Mouse (Mus musculus): ENCODE results near the gene Adarb1. TPM values are rescaled to one million over a fixed set of nuclear protein-coding genes. Genes with fewer than 3 reads are reported as not detected.

Gene Adarb1
- polyA plus RNA-seq, 1 experiment from 2014 or later: 18.2 TPM

- no peak overlapping the region for H3K27ac ChIP-seq (ENCODE audit: low read length)
- WGBS: 76% methylated on average over 19 of the region's 19 CpGs
- ATAC-seq: no peak
These were observed 23.0 kb upstream of the Adarb1 start for GRCm38 (mm10) chr10:77440841-77441755.

DNA sequence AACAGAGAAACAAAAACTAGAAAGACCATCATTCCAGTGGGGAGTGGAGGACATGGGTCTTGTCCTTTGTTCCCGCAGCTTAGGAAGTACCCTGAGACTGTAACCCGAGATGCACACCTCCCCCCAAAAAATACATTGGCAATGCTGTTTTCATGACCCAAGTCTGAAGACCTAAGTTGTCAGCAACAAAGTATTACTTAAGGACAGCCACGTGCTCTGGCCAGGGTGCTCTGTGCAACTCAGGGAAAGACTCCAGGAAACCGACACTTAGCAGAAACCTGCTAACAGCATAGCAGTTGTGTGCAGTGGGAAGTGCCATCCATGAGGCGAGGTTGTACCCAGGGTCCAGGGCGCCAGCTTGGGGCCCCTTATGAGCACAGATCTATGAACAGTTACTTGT, 22.2 kb upstream of the Adarb1 start:
- no peak for ATAC-seq

More at GRCm38 (mm10) chr10:77440841-77441755, 23.0 kb upstream of the Adarb1 start:
- H3K4me1 ChIP-seq (ENCODE audit: control insufficient read depth, insufficient read depth, low read length): no peaks in the 10 kb centered on the region
- no peak overlapping the region for H3K9ac ChIP-seq (ENCODE audit: low read depth, low read length)
- H3K27me3 ChIP-seq (ENCODE audit: control insufficient read depth, insufficient read depth, low read depth, low read length): no peaks in the 10 kb centered on the region
- H3K9me3 ChIP-seq (replicated peaks; ENCODE audit: control insufficient read depth, low read length, poor library complexity, severe bottlenecking): no peaks in the 10 kb centered on the region; the same call in 1 of the 2 replicates
- no peak overlapping the region for H3K4me3 ChIP-seq (ENCODE audit: low read depth, low read length)
- no peaks in the 10 kb centered on the region for H3K36me3 ChIP-seq (ENCODE audit: control insufficient read depth, insufficient read depth, low read length)
- no peak overlapping the region for H3K4me2 ChIP-seq (ENCODE audit: low read length)

DNA sequence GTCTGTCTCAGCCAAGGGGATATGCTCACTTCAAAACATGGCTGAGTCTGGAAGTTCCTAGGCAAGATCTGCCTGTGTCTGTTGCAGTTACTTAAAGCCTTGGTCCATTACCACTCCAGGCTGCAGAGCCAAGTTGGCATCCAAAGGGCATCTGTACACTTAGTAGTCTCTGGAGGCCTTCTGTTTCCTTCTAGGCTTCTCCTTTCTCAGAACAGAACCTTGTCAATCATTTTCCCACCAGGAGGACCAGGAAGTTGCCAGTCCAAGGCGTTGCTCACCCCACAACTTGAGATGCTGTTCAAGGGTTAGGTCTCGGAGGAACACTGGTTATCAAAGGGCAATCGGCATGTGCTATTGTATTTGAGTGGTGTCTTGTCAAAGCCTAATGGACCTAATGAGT, 21.0 kb upstream of the Adarb1 start:
- Histone ChIP-seq H3K27ac (ENCODE audit: low read length) (no peak overlapping the region), H3K4me1 (ENCODE audit: control insufficient read depth, insufficient read depth, low read length) (no peaks in the 10 kb centered on the region), H3K9ac (ENCODE audit: low read depth, low read length) (no peak overlapping the region), H3K27me3 (ENCODE audit: control insufficient read depth, insufficient read depth, low read depth, low read length) (no peaks in the 10 kb centered on the region), H3K9me3 (replicated peaks; ENCODE audit: control insufficient read depth, low read length, poor library complexity, severe bottlenecking) (no peaks in the 10 kb centered on the region), H3K4me3 (ENCODE audit: low read depth, low read length) (no peak overlapping the region), H3K4me2 (ENCODE audit: low read length) (no peak overlapping the region), H3K36me3 (ENCODE audit: control insufficient read depth, insufficient read depth, low read length) (no peaks in the 10 kb centered on the region)
- whole genome bisulfite sequencing: 89% methylated on average over 3 of the region's 3 CpGs
- ATAC-seq: no peak

More for the DNA sequence above, 22.2 kb upstream of the Adarb1 start:
- 66% methylated on average over 6 of the region's 6 CpGs for WGBS
- Histone ChIP-seq H3K4me1 (ENCODE audit: control insufficient read depth, insufficient read depth, low read length) (no peaks in the 10 kb centered on the region), H3K36me3 (ENCODE audit: control insufficient read depth, insufficient read depth, low read length) (no peaks in the 10 kb centered on the region), H3K9me3 (replicated peaks; ENCODE audit: control insufficient read depth, low read length, poor library complexity, severe bottlenecking) (no peaks in the 10 kb centered on the region; the same call in 1 of the 2 replicates), H3K9ac (ENCODE audit: low read depth, low read length) (no peak overlapping the region), H3K4me2 (ENCODE audit: low read length) (no peak overlapping the region), H3K27me3 (ENCODE audit: control insufficient read depth, insufficient read depth, low read depth, low read length) (no peaks in the 10 kb centered on the region), H3K27ac (ENCODE audit: low read length) (no peak overlapping the region), H3K4me3 (ENCODE audit: low read depth, low read length) (no peak overlapping the region)

GRCm38 (mm10) chr10:77438021-77438420, 20.0 kb upstream of the Adarb1 start:
- Histone ChIP-seq H3K9ac (ENCODE audit: low read depth, low read length) (no peak overlapping the region), H3K9me3 (replicated peaks; ENCODE audit: control insufficient read depth, low read length, poor library complexity, severe bottlenecking) (no peaks in the 10 kb centered on the region), H3K36me3 (ENCODE audit: control insufficient read depth, insufficient read depth, low read length) (no peaks in the 10 kb centered on the region), H3K4me2 (ENCODE audit: low read length) (no peak overlapping the region), H3K4me1 (ENCODE audit: control insufficient read depth, insufficient read depth, low read length) (no peaks in the 10 kb centered on the region), H3K4me3 (ENCODE audit: low read depth, low read length) (no peak overlapping the region), H3K27ac (ENCODE audit: low read length) (no peak overlapping the region), H3K27me3 (ENCODE audit: control insufficient read depth, insufficient read depth, low read depth, low read length) (no peaks in the 10 kb centered on the region)
- no peak for ATAC-seq
- WGBS: 57% methylated on average over 1 of the region's 1 CpGs

DNA sequence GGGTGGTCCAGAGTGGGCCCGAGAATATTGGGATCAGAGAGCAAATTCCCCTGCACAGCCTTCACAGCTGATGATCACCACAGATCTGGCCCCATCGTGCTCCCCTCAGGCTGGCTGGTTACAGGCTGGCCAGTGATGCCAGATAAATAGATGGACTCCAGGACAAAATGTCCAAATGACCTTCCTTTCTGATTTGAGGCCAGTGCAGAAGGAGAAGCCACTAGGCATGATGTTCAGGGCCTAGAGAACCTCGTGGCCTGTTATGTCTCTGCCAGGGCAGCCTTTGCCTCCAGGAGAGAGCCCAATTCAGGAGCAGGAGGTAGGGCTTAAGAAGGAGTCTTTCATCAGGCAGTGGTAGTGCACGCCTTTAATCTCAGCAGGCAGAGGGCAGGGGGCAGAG, 17.3 kb upstream of the Adarb1 start:
- no peaks in the 10 kb centered on the region for H3K27me3 ChIP-seq (ENCODE audit: control insufficient read depth, insufficient read depth, low read depth, low read length)
- ATAC-seq: no peak
- WGBS: 60% methylated on average over 4 of the region's 4 CpGs

DNA sequence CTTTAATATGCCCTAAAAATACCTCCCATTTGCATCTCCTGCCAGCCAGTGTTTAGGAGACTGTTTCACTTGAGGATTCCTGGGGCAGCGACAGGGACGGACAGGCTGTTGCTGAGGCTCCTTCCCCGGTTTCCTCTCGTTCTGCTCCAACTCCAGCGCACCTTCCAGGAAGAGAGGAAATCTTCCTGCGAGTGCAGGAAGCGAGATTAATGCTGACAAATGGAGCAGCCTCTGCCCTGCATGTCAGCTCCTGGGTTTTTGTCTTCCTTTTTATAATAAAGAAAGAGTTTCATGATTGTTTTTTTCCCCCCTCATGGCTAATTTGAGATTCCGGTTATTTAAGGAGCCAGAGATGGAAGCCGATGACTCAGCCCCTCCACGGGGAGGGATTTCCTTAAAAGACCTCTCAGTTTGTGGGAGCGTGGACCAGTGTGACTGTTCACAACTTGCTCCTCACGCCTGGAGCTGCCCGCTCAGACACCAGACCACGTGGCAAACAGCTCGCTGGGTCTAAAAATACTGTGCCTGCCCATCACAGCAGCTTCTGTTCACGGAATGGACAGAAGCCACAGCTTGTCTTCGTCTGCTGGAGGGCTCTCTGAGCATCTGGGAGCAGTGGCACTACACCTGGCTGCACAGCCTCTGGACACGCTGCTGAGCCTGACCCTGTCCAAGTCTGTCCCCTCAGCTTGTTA, 16.5 kb upstream of the Adarb1 start:
- H3K4me3 ChIP-seq (ENCODE audit: low read depth, low read length): no peak overlapping the region

More for the DNA sequence above, 17.3 kb upstream of the Adarb1 start:
- H3K4me3 ChIP-seq (ENCODE audit: low read depth, low read length): no peak overlapping the region
- no peaks in the 10 kb centered on the region for H3K4me1 ChIP-seq (ENCODE audit: control insufficient read depth, insufficient read depth, low read length)
- no peak overlapping the region; the same call in 1 of the 2 replicates for H3K9ac ChIP-seq (ENCODE audit: low read depth, low read length)
- H3K36me3 ChIP-seq (ENCODE audit: control insufficient read depth, insufficient read depth, low read length): no peaks in the 10 kb centered on the region
- no peaks in the 10 kb centered on the region for H3K9me3 ChIP-seq (replicated peaks; ENCODE audit: control insufficient read depth, low read length, poor library complexity, severe bottlenecking)
- no peak overlapping the region for H3K27ac ChIP-seq (ENCODE audit: low read length)
- no peak overlapping the region for H3K4me2 ChIP-seq (ENCODE audit: low read length)

DNA sequence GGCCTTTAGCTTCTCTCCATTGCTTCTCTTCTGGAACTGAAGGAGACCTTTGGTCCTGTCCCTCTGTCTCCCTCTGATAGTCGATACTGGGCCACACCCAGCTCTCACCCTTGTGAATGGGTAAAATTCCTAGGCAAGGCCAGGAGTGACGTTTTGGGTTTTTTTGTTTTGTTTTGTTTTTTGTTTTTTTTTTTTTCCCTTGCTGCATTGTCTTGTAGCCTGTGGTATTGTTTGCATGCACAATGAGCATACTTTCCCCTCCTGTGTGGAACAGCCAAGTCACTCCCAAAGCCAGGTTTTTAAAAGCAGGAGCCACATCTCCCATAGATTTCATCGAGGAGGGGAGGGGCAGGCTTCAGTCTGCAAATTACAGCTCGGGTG, 16.0 kb upstream of the Adarb1 start:
- no peaks in the 10 kb centered on the region for H3K4me1 ChIP-seq (ENCODE audit: control insufficient read depth, insufficient read depth, low read length)
- peak overlapping the region; percentile 12; the same call in 1 of the 2 replicates for H3K4me2 ChIP-seq (ENCODE audit: low read length)
- H3K4me3 ChIP-seq (ENCODE audit: low read depth, low read length): no peak overlapping the region
- no peak overlapping the region for H3K9ac ChIP-seq (ENCODE audit: low read depth, low read length)
- no peak overlapping the region for H3K27ac ChIP-seq (ENCODE audit: low read length)
- no peaks in the 10 kb centered on the region for H3K9me3 ChIP-seq (replicated peaks; ENCODE audit: control insufficient read depth, low read length, poor library complexity, severe bottlenecking)
- H3K36me3 ChIP-seq (ENCODE audit: control insufficient read depth, insufficient read depth, low read length): no peaks in the 10 kb centered on the region
- ATAC-seq: no peak
- H3K27me3 ChIP-seq (ENCODE audit: control insufficient read depth, insufficient read depth, low read depth, low read length): no peaks in the 10 kb centered on the region
- 51% methylated on average over 4 of the region's 4 CpGs for WGBS

More for the DNA sequence above, 16.5 kb upstream of the Adarb1 start:
- Histone ChIP-seq H3K27me3 (ENCODE audit: control insufficient read depth, insufficient read depth, low read depth, low read length) (no peaks in the 10 kb centered on the region), H3K27ac (ENCODE audit: low read length) (no peak overlapping the region), H3K9me3 (replicated peaks; ENCODE audit: control insufficient read depth, low read length, poor library complexity, severe bottlenecking) (no peaks in the 10 kb centered on the region), H3K4me2 (ENCODE audit: low read length) (peak overlapping the region; percentile 12; the same call in 1 of the 2 replicates), H3K4me1 (ENCODE audit: control insufficient read depth, insufficient read depth, low read length) (no peaks in the 10 kb centered on the region), H3K9ac (ENCODE audit: low read depth, low read length) (no peak overlapping the region; the same call in 1 of the 2 replicates), H3K36me3 (ENCODE audit: control insufficient read depth, insufficient read depth, low read length) (no peaks in the 10 kb centered on the region)
- no peak for ATAC-seq
- 55% methylated on average over 18 of the region's 18 CpGs for WGBS

GRCm38 (mm10) chr10:77430771-77431170, 12.7 kb upstream of the Adarb1 start:
- Histone ChIP-seq H3K9ac (ENCODE audit: low read depth, low read length) (no peak overlapping the region), H3K27me3 (ENCODE audit: control insufficient read depth, insufficient read depth, low read depth, low read length) (no peaks in the 10 kb centered on the region), H3K4me2 (ENCODE audit: low read length) (no peak overlapping the region), H3K4me1 (ENCODE audit: control insufficient read depth, insufficient read depth, low read length) (no peaks in the 10 kb centered on the region), H3K36me3 (ENCODE audit: control insufficient read depth, insufficient read depth, low read length) (no peaks in the 10 kb centered on the region), H3K4me3 (ENCODE audit: low read depth, low read length) (no peak overlapping the region), H3K27ac (ENCODE audit: low read length) (no peak overlapping the region), H3K9me3 (replicated peaks; ENCODE audit: control insufficient read depth, low read length, poor library complexity, severe bottlenecking) (no peaks in the 10 kb centered on the region)
- ATAC-seq: no peak

- no peak for ATAC-seq
- no peaks in the 10 kb centered on the region for H3K9me3 ChIP-seq (replicated peaks; ENCODE audit: control insufficient read depth, low read length, poor library complexity, severe bottlenecking)
- no peak overlapping the region for H3K9ac ChIP-seq (ENCODE audit: low read depth, low read length)
- H3K4me2 ChIP-seq (ENCODE audit: low read length): no peak overlapping the region
- 87% methylated on average over 5 of the region's 5 CpGs for WGBS
- no peaks in the 10 kb centered on the region for H3K36me3 ChIP-seq (ENCODE audit: control insufficient read depth, insufficient read depth, low read length)
- H3K27ac ChIP-seq (ENCODE audit: low read length): no peak overlapping the region
- no peak overlapping the region for H3K4me3 ChIP-seq (ENCODE audit: low read depth, low read length)
- no peaks in the 10 kb centered on the region for H3K27me3 ChIP-seq (ENCODE audit: control insufficient read depth, insufficient read depth, low read depth, low read length)
- H3K4me1 ChIP-seq (ENCODE audit: control insufficient read depth, insufficient read depth, low read length): no peaks in the 10 kb centered on the region
These were observed 11.9 kb upstream of the Adarb1 start for GRCm38 (mm10) chr10:77429921-77430320.

All from midbrain, embryonic 16.5 days (tissue).